Mouse (Mus musculus) stomach, embryonic 16.5 days (tissue): ENCODE measurements around the gene Adamts12. TPM values are rescaled to one million over a fixed set of nuclear protein-coding genes. Genes with fewer than 3 reads are reported as not detected.

Experiments used
- ATAC-seq: fragments of 200-750 bp; cut with Nextera tagmentation; 2 replicates; pipeline ENCODE4 v1.8.0; 2017; ENCODE audit warnings: moderate number of reproducible peaks, moderate TSS enrichment; ENCODE audit not compliant: insufficient read depth, low FRiP score
- H3K27ac ChIP-seq: fragments of 300-500 bp; sonication (generic); 2 replicates; pipeline ENCODE4 v1.5.1; 2014; ENCODE audit warnings: low read length
- H3K27me3 ChIP-seq: fragments of 300-500 bp; sonication (generic); 2 replicates; pipeline ENCODE4 v1.6.1; 2014; ENCODE audit warnings: low read length, control low read depth, mixed read lengths; ENCODE audit not compliant: control insufficient read depth, insufficient read depth
- H3K36me3 ChIP-seq: fragments of 300-500 bp; sonication (generic); 2 replicates; pipeline ENCODE4 v1.6.1; 2014; ENCODE audit warnings: low read length; ENCODE audit not compliant: control insufficient read depth, insufficient read depth
- H3K4me1 ChIP-seq: fragments of 300-500 bp; sonication (generic); 2 replicates; pipeline ENCODE4 v1.6.1; 2014; ENCODE audit warnings: low read length, control low read depth, mixed read lengths; ENCODE audit not compliant: control insufficient read depth, insufficient read depth
- H3K4me2 ChIP-seq: fragments of 300-500 bp; sonication (generic); 2 replicates; pipeline ENCODE4 v1.6.1; 2014; ENCODE audit warnings: low read depth, low read length, mixed read lengths
- H3K4me3 ChIP-seq: fragments of 300-500 bp; sonication (generic); replicated peaks from 2 replicates; pipeline ENCODE4 v1.5.1; 2014; ENCODE audit warnings: mild to moderate bottlenecking, low read length
- H3K9ac ChIP-seq: fragments of 300-500 bp; sonication (generic); 2 replicates; pipeline ENCODE4 v1.6.1; 2014; ENCODE audit warnings: low read length
- H3K9me3 ChIP-seq: fragments of 300-500 bp; sonication (generic); replicated peaks from 2 replicates; pipeline ENCODE4 v1.6.1; 2016; ENCODE audit warnings: low read length, control low read depth; ENCODE audit not compliant: control insufficient read depth
- WGBS: fragments of 180-500 bp; shearing (Covaris S2); extraction: QIAGEN DNeasy Blood & Tissue Kit; methylation state at CpG from one replicate; pipeline ENCODE4 v1.1.7; 2014; 5-methylcytosine and 5-hydroxymethylcytosine counted together
- polyA plus RNA-seq: library from polyadenylated mRNA; unstranded; fragments of >200 nt; fragmentation: Nextera tagmentation; extraction: Ambion mirVana; gene quantifications from 2 replicates; pipeline ENCODE4 v1.2.1, GENCODE M21; 2015

Adamts12 gene
- polyA plus RNA-seq, 1 experiment from 2014 or later = 2.8 TPM

GRCm38 (mm10) chr15:11038476-11038875 is 26.1 kb upstream of the Adamts12 start:
- 1% methylated on average over 12 of the region's 12 CpGs for WGBS
- H3K36me3 ChIP-seq = no peaks in the 10 kb centered on the region

GRCm38 (mm10) chr15:11040067-11040466 is 24.5 kb upstream of the Adamts12 start:
- Histone ChIP-seq H3K4me1 (peaks cover 8% of the 10 kb centered on the region; the same call in 1 of the 2 replicates), H3K27ac (no peak overlapping the region), H3K4me3 (no peak overlapping the region), H3K9me3 (no peaks in the 10 kb centered on the region), H3K27me3 (peaks cover 34% of the 10 kb centered on the region), H3K36me3 (no peaks in the 10 kb centered on the region), H3K9ac (no peak overlapping the region), H3K4me2 (no peak overlapping the region)
- WGBS = 37% methylated on average over 5 of the region's 5 CpGs
- no peak for ATAC-seq

More at GRCm38 (mm10) chr15:11038476-11038875, 26.1 kb upstream of the Adamts12 start:
- no peak overlapping the region for H3K4me3 ChIP-seq
- H3K9ac ChIP-seq = no peak overlapping the region
- no peak for ATAC-seq
- H3K27me3 ChIP-seq = peaks cover 48% of the 10 kb centered on the region
- no peak overlapping the region for H3K4me2 ChIP-seq
- peaks cover 8% of the 10 kb centered on the region; the same call in 1 of the 2 replicates for H3K4me1 ChIP-seq
- no peaks in the 10 kb centered on the region for H3K9me3 ChIP-seq
- no peak overlapping the region for H3K27ac ChIP-seq

GRCm38 (mm10) chr15:11041229-11041628 is 23.4 kb upstream of the Adamts12 start:
- Histone ChIP-seq H3K4me1 (peaks cover 6% of the 10 kb centered on the region; the same call in 1 of the 2 replicates), H3K9me3 (no peaks in the 10 kb centered on the region), H3K27ac (no peak overlapping the region), H3K36me3 (no peaks in the 10 kb centered on the region), H3K9ac (no peak overlapping the region), H3K27me3 (peaks cover 22% of the 10 kb centered on the region), H3K4me2 (no peak overlapping the region), H3K4me3 (no peak overlapping the region)
- no peak for ATAC-seq
- 60% methylated on average over 2 of the region's 2 CpGs for WGBS

GRCm38 (mm10) chr15:11042828-11043227 is 21.8 kb upstream of the Adamts12 start:
- no peaks in the 10 kb centered on the region for H3K4me1 ChIP-seq
- no peak overlapping the region for H3K27ac ChIP-seq
- H3K9ac ChIP-seq = no peak overlapping the region
- no peaks in the 10 kb centered on the region for H3K36me3 ChIP-seq
- H3K4me2 ChIP-seq = no peak overlapping the region
- H3K9me3 ChIP-seq = no peaks in the 10 kb centered on the region
- H3K27me3 ChIP-seq = peaks cover 6% of the 10 kb centered on the region
- no peak for ATAC-seq
- 78% methylated on average over 5 of the region's 5 CpGs for WGBS
- no peak overlapping the region for H3K4me3 ChIP-seq

- Histone ChIP-seq H3K9me3 (no peaks in the 10 kb centered on the region), H3K4me2 (no peak overlapping the region), H3K36me3 (no peaks in the 10 kb centered on the region), H3K4me3 (no peak overlapping the region), H3K4me1 (no peaks in the 10 kb centered on the region), H3K27ac (no peak overlapping the region), H3K27me3 (no peaks in the 10 kb centered on the region), H3K9ac (no peak overlapping the region)
- 66% methylated on average over 10 of the region's 10 CpGs for WGBS
- ATAC-seq = no peak
These were observed 10.7 kb upstream of the Adamts12 start for GRCm38 (mm10) chr15:11053678-11054439.

GRCm38 (mm10) chr15:11054440-11055080 is 10.0 kb upstream of the Adamts12 start:
- ATAC-seq = no peak
- H3K27me3 ChIP-seq = no peaks in the 10 kb centered on the region
- WGBS = 63% methylated on average over 7 of the region's 7 CpGs
- H3K9ac ChIP-seq = no peak overlapping the region
- H3K4me3 ChIP-seq = no peak overlapping the region
- no peaks in the 10 kb centered on the region for H3K9me3 ChIP-seq
- no peaks in the 10 kb centered on the region for H3K36me3 ChIP-seq
- no peak overlapping the region for H3K27ac ChIP-seq
- no peaks in the 10 kb centered on the region for H3K4me1 ChIP-seq
- H3K4me2 ChIP-seq = no peak overlapping the region

GRCm38 (mm10) chr15:11062903-11063302 is 1.7 kb upstream of the Adamts12 start:
- no peak overlapping the region for H3K4me3 ChIP-seq
- H3K27me3 ChIP-seq = no peaks in the 10 kb centered on the region
- no peak for ATAC-seq
- peaks cover 18% of the 10 kb centered on the region for H3K4me1 ChIP-seq
- no peaks in the 10 kb centered on the region for H3K9me3 ChIP-seq
- H3K9ac ChIP-seq = no peak overlapping the region
- H3K36me3 ChIP-seq = no peaks in the 10 kb centered on the region
- no peak overlapping the region for H3K4me2 ChIP-seq
- WGBS = 82% methylated on average over 1 of the region's 1 CpGs
- no peak overlapping the region for H3K27ac ChIP-seq

GRCm38 (mm10) chr15:11064160-11064557 is 431 bp upstream of the Adamts12 start:
- WGBS = 20% methylated on average over 2 of the region's 2 CpGs
- H3K9me3 ChIP-seq = no peaks in the 10 kb centered on the region
- H3K9ac ChIP-seq = 0 out of 2 replicates have a peak overlapping the region, but pooled peaks have one; percentile 73
- H3K4me3 ChIP-seq = peak overlapping the region; percentile 53
- peaks cover 18% of the 10 kb centered on the region for H3K4me1 ChIP-seq
- H3K4me2 ChIP-seq = peak overlapping the region; percentile 66
- no peaks in the 10 kb centered on the region for H3K36me3 ChIP-seq
- H3K27me3 ChIP-seq = no peaks in the 10 kb centered on the region
- peak overlapping the region; percentile 94; the same call in 1 of the 2 replicates for H3K27ac ChIP-seq
- ATAC-seq = no peak; the same call in 1 of the 2 replicates

- peaks cover 18% of the 10 kb centered on the region for H3K4me1 ChIP-seq
- H3K9ac ChIP-seq = peak overlapping the region; percentile 73
- H3K27me3 ChIP-seq = no peaks in the 10 kb centered on the region
- WGBS = 7% methylated on average over 9 of the region's 9 CpGs
- peak overlapping the region; percentile 53 for H3K4me3 ChIP-seq
- H3K4me2 ChIP-seq = peak overlapping the region; percentile 66
- no peaks in the 10 kb centered on the region for H3K36me3 ChIP-seq
- ATAC-seq = no peak
- H3K27ac ChIP-seq = peak overlapping the region; percentile 94
- H3K9me3 ChIP-seq = no peaks in the 10 kb centered on the region
These were observed 1.1 kb downstream of the Adamts12 start for GRCm38 (mm10) chr15:11065528-11066171.
